Mouse (Mus musculus): ENCODE measurements around the gene Klhl11.

Klhl11 gene

GRCm38 (mm10) chr11:100413541-100413940 is 59.0 kb downstream of the Klhl11 start:
- DNase-seq (ENCODE audit: low spot score), result no peak

All from T-cell, adult 2 months (primary cell).